Mouse (Mus musculus) embryonic stem cell, embryonic (primary cell): Measurements from ENCODE around the gene Myh6.

Experiments used
- CTCF ChIA-PET, 4 experiments: fragments of 300-600 bp in 2 of 4; fragments of 350-600 bp in 2 of 4; sonication (Branson Sonifier 250); formaldehyde crosslinking; loops; one replicate each; lab custom pipeline; 2022; ENCODE audit warnings: inconsistent platforms in 2 of 4; lab: Charles Lee
- POLR2A ChIA-PET, 4 experiments: fragments of 300-600 bp in 2 of 4; fragments of 350-600 bp in 2 of 4; sonication (Branson Sonifier 250); formaldehyde crosslinking; loops; one replicate each; lab custom pipeline; 2022; ENCODE audit warnings: antibody characterized with exemption in 4 of 4, inconsistent platforms in 1 of 4; lab: Charles Lee

The Myh6 gene

GRCm38 (mm10) chr14:54966320-54966977 is at the start of gene Myh6:
Gene Myh6, minus strand, starts transcription at chr14:54966927.
- CTCF ChIA-PET, result interaction anchor here in 1 of 4 experiments (0.8 kb wide), 1 partner anchor 44 kb away, joined by 3 read pairs; no protein-coding TSS in a partner anchor
- POLR2A ChIA-PET, result no interaction called here

GRCm38 (mm10) chr14:55015767-55016111 is 49.0 kb upstream of the Myh6 start:
- ChIA-PET POLR2A (interaction anchor here (0.6 to 16.7 kb wide), 63 partner anchors 9 to 656 kb away, joined by 3 to 156 read pairs (median 5); partner anchors contain the start of genes Thtpa (in 3 of the 4), Ap1g2 (in 2 of the 4), Efs (in 2 of the 4) and Zfhx2 (in 2 of the 4)), CTCF (interaction anchor here in 3 of 4 experiments (0.6 to 2.3 kb wide), 27 partner anchors 8 to 1478 kb away, joined by 3 to 35 read pairs (median 5); partner anchors contain the start of genes Ap1g2 (in 1 of the 3), Dhrs4 (in 1 of the 3), Pck2 (in 1 of the 3) and Thtpa (in 1 of the 3))

- POLR2A ChIA-PET, result interaction anchor here (0.6 to 16.7 kb wide), 115 partner anchors 9 to 756 kb away, joined by 3 to 156 read pairs (median 4); partner anchors contain the start of genes Ap1g2 (in 3 of the 4), Efs (in 3 of the 4), Thtpa (in 3 of the 4) and 1700123O20Rik (in 2 of the 4)
- CTCF ChIA-PET, result interaction anchor here (0.6 to 2.3 kb wide), 74 partner anchors 9 to 1477 kb away, joined by 3 to 35 read pairs (median 4); partner anchors contain the start of genes Ap1g2 (in 2 of the 4), Zfhx2 (in 2 of the 4), A730061H03Rik (in 1 of the 4) and Bcl2l2 (in 1 of the 4)
Measured at GRCm38 (mm10) chr14:55014991-55015766, 48.5 kb upstream of the Myh6 start, which contains the start of gene Ngdn. Gene Ngdn, plus strand, starts transcription at chr14:55015454.

GRCm38 (mm10) chr14:55014591-55014990 is 47.9 kb upstream of the Myh6 start:
- CTCF ChIA-PET, result interaction anchor here (0.6 to 2.3 kb wide), 47 partner anchors 9 to 848 kb away, joined by 3 to 35 read pairs (median 4); partner anchors contain the start of genes Zfhx2 (in 2 of the 4), A730061H03Rik (in 1 of the 4), Dcaf11 (in 1 of the 4) and Dhrs4 (in 1 of the 4)

GRCm38 (mm10) chr14:55011116-55011515 is 44.4 kb upstream of the Myh6 start:
- CTCF ChIA-PET, result interaction anchor here (0.6 to 1.8 kb wide), 42 partner anchors 9 to 297 kb away, joined by 3 to 15 read pairs (median 3); partner anchors contain the start of genes Ap1g2 (in 1 of the 4), Il25 (in 1 of the 4) and Myh7 (in 1 of the 4)
- POLR2A ChIA-PET, result interaction anchor here in 2 of 4 experiments (0.6 to 1.0 kb wide), 3 partner anchors 29 to 476 kb away, joined by 3 to 4 read pairs (median 3); no protein-coding TSS in a partner anchor

More at GRCm38 (mm10) chr14:55014591-55014990, 47.9 kb upstream of the Myh6 start:
- POLR2A ChIA-PET, result interaction anchor here (0.6 to 16.7 kb wide), 76 partner anchors 8 to 755 kb away, joined by 3 to 156 read pairs (median 4); partner anchors contain the start of genes Ap1g2 (in 3 of the 4), Efs (in 3 of the 4), Thtpa (in 3 of the 4) and Bcl2l2 (in 2 of the 4)

- ChIA-PET CTCF (interaction anchor here in 1 of 4 experiments (0.9 to 1.2 kb wide), 2 partner anchors 90 to 165 kb away, joined by 3 read pairs; no protein-coding TSS in a partner anchor), POLR2A (interaction anchor here in 1 of 4 experiments (0.6 kb wide), 1 partner anchor 102 kb away, joined by 3 read pairs; no protein-coding TSS in a partner anchor)
Measured at GRCm38 (mm10) chr14:55008417-55008816, 41.7 kb upstream of the Myh6 start.

GRCm38 (mm10) chr14:55007120-55007908 is 40.6 kb upstream of the Myh6 start:
- ChIA-PET POLR2A (interaction anchor here in 1 of 4 experiments (0.8 kb wide), 1 partner anchor 11 kb away, joined by 3 read pairs; no protein-coding TSS in a partner anchor), CTCF (no interaction called here)

- ChIA-PET CTCF (interaction anchor here in 1 of 4 experiments (1.5 kb wide), 1 partner anchor 9 kb away, joined by 3 read pairs; the partner anchor contains the start of gene Ngdn), POLR2A (no interaction called here)
Measured at GRCm38 (mm10) chr14:55006541-55006940, 39.8 kb upstream of the Myh6 start.

GRCm38 (mm10) chr14:55005967-55006366 is 39.2 kb upstream of the Myh6 start:
- ChIA-PET POLR2A (interaction anchor here in 2 of 4 experiments (0.7 to 0.8 kb wide), 2 partner anchors 9 to 362 kb away, joined by 4 read pairs; partner anchors contain the start of gene Ngdn (in 1 of the 2)), CTCF (interaction anchor here (0.7 to 1.5 kb wide), 6 partner anchors 9 to 473 kb away, joined by 3 to 17 read pairs (median 4); partner anchors contain the start of gene Ngdn (in 2 of the 4))

GRCm38 (mm10) chr14:55005506-55005905 is 38.8 kb upstream of the Myh6 start:
- ChIA-PET CTCF (interaction anchor here (0.7 to 1.5 kb wide), 6 partner anchors 10 to 474 kb away, joined by 3 to 17 read pairs (median 4); partner anchors contain the start of gene Ngdn (in 2 of the 4)), POLR2A (interaction anchor here in 3 of 4 experiments (0.7 to 1.7 kb wide), 3 partner anchors 9 to 361 kb away, joined by 4 read pairs; partner anchors contain the start of gene Ngdn (in 1 of the 3))

GRCm38 (mm10) chr14:55003878-55004855 is 37.4 kb upstream of the Myh6 start:
- CTCF ChIA-PET, result interaction anchor here in 1 of 4 experiments (0.6 to 1.4 kb wide), 4 partner anchors 11 to 161 kb away, joined by 4 to 6 read pairs (median 4); partner anchors contain the start of gene Ngdn

GRCm38 (mm10) chr14:55002687-55003120 is 36.0 kb upstream of the Myh6 start:
- POLR2A ChIA-PET, result interaction anchor here in 1 of 4 experiments (0.6 to 0.8 kb wide), 2 partner anchors 46 to 107 kb away, joined by 3 read pairs; no protein-coding TSS in a partner anchor
- CTCF ChIA-PET, result interaction anchor here in 2 of 4 experiments (0.7 to 1.4 kb wide), 4 partner anchors 8 to 146 kb away, joined by 3 read pairs; partner anchors contain the start of gene Ngdn (in 1 of the 2)

More at GRCm38 (mm10) chr14:55003878-55004855, 37.4 kb upstream of the Myh6 start:
- POLR2A ChIA-PET, result interaction anchor here (0.6 to 1.7 kb wide), 9 partner anchors 10 to 164 kb away, joined by 3 to 16 read pairs (median 3); partner anchors contain the start of gene Ngdn (in 2 of the 4)

- ChIA-PET POLR2A (interaction anchor here in 1 of 4 experiments (0.6 to 0.8 kb wide), 2 partner anchors 45 to 108 kb away, joined by 3 read pairs; no protein-coding TSS in a partner anchor), CTCF (interaction anchor here in 2 of 4 experiments (0.7 to 1.4 kb wide), 4 partner anchors 9 to 146 kb away, joined by 3 read pairs; partner anchors contain the start of gene Ngdn (in 1 of the 2))
Measured at GRCm38 (mm10) chr14:55001938-55002686, 35.4 kb upstream of the Myh6 start.

GRCm38 (mm10) chr14:55001446-55001845 is 34.7 kb upstream of the Myh6 start:
- ChIA-PET CTCF (no interaction called here), POLR2A (interaction anchor here in 1 of 4 experiments (1.3 kb wide), 1 partner anchor 14 kb away, joined by 4 read pairs; no protein-coding TSS in a partner anchor)
